Mouse (Mus musculus): ENCODE results near the gene Mapkbp1.

Gene Mapkbp1

DNA sequence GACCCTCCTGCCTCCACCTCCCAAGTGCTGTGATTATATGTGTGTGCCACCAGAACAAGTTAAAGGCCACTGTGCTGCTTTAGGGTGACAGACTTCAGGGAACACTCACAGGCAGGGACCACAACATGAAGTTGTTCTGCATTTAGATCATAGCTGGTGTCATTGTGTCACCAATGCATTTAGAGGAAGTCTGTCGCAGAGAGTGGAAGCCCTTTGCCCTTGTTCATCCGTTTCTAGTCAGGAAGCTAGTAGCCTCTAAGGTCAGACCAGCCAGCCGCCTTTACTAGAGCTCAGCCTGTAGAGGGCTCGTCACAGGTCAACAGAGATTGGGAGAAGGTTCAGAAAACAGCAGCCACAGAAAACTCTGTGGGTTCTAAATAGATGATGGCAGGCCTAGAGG is 36.2 kb downstream of the Mapkbp1 start:
- DNase-seq (ENCODE audit: low read depth), result no peak

DNA sequence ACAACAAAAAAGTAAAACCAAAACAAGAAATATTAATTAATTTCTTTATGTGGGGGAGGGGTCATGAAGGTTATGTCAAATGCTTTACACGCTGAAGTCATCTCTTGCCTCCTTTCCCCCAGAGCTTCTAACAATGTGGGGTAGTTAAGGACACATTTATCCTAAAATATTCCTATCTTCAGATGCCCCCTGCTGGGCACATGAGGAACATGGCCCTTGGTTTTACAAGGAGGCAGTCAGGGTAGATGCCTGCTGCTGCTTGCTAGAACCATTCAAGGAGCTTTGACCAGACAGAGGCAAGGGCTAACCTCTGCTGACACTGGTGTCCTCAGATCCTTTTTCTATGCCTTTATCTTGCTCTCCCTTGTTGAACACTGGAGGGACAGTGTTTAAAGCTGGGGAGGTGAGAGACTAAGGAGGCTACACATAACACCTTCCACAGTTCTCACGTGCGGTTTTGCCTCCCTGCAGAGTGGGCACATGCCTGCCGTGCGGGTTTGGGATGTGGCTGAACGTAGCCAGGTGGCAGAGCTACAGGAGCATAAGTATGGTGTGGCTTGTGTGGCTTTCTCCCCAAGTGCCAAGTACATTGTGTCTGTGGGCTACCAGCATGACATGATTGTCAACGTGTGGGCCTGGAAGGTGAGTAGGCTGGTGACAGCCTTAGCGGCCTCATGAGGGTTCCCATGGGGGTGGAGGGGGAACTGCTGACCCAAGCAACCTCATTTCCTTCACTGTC is 39.1 kb downstream of the Mapkbp1 start:
- DNase-seq (ENCODE audit: low read depth), result peak; percentile 69

DNA sequence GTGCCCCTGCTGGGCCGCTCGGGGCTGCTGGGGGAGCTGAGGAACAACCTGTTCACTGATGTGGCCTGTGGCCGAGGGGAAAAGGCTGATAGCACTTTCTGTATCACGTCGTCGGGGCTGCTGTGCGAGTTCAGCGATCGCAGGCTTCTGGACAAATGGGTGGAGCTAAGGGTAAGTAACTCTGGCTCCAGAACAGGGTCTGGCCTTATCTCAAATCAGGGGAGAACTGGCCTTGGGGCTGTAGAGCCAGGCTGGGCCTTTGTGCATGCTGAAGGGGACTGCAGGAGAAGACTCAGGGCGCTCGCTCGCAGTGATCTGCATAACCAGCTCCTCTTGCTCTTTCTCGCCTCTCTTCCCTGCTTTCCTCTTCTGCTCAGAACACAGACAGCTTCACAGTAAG is 40.4 kb downstream of the Mapkbp1 start:
- no peak for DNase-seq (ENCODE audit: low read depth)

DNA sequence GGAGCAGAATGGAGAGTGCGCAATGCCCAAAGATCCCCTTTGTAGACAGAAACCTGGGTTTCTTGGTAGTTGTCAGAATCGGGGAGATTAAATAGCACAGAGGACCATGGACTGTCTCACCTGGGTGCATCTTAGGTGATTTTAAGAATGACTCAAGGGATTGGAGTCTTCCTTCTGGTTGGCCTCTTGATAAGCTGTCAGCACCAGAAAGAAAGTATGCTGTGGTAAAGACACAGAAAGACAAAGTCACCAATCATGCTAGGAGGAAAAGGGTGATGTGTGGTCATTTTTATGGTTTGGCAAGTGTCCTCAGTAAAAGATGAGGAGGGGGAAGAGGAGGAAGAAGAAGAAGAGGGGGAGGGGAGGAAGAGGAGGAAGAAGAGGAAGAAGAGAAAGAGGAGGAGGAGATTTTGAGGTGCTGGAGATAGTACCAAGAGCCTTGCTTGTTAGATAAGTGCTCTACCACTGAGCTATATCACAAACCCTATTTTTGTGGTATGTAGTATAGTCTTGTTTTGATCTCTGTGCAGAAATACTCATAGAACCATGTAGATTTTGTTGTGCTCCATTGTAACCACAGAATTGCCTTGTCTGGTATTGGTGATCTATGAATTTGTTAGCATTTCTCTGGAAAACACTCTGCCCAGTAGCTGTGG is 41.5 kb downstream of the Mapkbp1 start:
- DNase-seq (ENCODE audit: low read depth), result no peak

DNA sequence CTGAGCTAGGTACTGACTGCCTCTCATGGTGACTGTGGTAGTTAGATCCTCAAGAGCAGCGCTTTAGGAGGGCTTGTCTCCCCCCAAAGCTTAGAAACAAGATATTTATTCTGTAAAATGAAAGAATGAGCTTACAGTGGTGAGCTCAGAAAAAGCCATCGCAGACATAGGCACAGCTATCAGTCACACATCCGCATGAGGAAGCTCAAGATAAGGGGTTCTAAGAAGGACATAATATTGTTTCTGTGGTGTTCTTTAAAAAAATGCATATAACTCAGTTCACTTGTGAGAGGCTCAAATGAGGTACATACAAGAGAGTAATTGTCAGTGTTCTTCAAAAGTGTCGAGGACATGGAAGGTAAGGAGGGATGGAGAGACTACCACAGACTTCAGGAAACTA is 43.4 kb downstream of the Mapkbp1 start:
- no peak for DNase-seq (ENCODE audit: low read depth)

DNA sequence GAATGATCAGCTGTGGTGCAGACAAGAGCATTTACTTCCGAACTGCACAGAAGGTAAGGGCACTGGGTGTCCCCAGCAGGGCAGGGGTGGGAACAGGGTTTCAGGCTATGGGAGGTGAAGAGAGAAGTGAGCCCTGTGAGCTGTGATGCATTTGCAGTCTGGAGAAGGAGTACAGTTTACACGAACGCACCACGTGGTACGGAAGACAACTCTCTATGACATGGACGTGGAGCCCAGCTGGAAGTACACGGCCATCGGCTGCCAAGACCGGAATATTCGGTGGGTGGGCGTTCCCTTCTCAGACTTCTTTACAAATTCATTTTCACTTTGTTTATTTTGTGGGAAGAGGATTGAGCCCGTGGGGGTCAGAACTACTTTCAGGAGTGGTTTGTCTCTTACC is 45.1 kb downstream of the Mapkbp1 start:
- DNase-seq (ENCODE audit: low read depth), result no peak

DNA sequence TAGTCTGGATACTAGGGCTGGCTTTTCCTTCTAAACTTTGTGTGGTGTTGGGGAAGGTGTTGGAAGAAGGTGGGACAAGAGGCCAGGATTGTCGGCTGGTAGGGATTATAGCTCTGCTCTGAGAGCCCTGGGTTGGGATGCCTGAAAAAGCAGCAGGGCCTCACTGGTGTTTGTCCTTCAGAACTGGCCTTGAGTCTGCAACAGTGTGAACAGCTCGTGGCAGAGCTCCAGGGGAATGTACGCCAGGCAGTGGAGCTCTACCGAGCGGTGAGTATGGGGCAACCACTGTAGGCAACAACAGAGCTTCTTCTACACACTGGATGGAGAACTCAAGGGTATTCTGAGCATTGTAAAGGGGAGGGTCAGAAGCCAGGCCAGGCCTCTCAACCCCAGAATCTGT is 51.8 kb downstream of the Mapkbp1 start:
- no peak for DNase-seq (ENCODE audit: low read depth)

DNA sequence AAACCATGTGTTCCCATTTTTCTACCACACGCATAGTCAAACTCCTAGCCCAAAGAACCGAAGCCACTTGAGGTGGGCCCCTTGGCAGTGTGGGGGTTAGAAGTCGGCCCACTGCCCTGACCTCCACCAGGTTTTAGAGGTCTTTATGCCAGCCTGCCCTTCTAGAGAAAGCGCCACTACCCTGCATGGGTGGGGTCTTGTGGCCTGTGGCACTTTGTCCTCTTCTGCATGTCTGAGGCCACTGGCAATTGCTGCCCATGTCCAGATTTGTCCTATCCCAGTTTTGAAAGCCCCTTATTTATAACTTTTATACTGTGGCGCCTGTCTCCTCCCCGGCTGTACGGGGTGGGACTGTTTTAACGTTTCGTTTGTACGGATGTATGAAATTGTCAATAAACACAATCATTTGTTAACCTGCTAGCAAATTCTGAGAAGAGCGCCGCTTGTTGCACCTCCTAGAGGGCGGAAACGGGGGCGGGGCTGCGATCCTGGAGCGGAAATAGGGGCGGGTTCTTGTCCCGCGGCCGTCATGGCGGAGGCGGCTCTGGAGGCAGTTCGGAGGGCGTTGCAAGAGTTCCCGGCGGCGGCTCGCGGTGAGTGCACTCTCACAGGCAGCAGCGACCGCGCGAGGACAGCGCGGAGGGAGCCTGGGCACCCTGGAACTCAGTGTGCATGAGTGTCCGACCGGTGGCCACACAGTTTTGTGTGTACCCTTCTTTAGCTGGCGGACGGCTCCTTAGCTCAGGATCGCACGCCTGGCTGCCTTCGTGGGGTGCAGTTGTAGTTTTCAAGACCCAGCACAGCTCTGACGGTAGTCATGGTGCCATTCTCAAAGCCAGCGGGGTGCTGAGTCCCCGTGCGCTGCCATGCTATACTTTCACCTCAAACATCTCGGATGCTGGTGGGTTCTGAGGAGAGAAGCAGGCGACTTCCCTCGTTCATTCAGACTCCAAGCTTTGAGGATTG is 54.8 kb downstream of the Mapkbp1 start, which contains the start of the genes Jmjd7 and Gm28042:
Gene Jmjd7, plus strand, starts transcription at position 500 of the 966 bp plus-strand sequence.
Gene Gm28042, plus strand, starts transcription at position 510 of the 966 bp plus-strand sequence.
- peak; percentile 95 for DNase-seq (ENCODE audit: low read depth)

DNA sequence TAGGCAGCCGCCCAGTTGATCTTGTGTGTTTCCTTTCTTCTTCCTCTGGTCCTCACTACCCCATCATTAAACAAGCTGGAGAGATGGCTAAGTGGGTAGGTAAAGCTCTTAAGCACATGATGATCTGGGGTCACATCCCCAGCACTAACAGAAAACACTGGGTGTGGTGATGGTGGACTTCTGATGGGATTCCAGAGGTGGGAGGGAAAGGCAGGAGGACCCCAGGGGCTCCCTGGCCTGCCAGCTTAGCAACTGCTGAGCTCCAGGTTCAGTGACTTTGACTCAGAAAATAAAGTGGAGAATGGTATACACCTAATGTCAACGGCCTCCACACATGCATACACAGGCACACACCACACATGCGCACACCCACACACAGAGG is 55.4 kb downstream of the Mapkbp1 start:
- no peak for DNase-seq (ENCODE audit: low read depth)

DNA sequence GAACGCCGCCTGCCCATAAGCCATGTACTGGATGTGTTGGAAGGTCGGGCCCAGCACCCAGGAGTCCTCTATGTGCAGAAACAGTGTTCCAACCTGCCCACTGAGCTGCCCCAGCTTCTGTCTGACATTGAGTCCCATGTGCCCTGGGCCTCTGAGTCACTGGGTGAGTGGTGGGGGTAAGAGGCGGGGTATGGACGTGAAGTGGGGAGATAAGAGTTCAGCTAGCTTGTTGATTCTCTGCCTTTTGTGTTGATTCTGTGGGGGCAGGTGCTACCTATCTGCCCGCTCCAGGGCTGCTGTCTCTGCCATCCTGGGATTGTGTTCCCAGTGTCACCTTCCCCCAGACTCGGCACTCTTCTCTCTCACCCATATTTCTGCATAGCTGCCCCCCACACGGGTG is 57.9 kb downstream of the Mapkbp1 start:
- no peak for DNase-seq (ENCODE audit: low read depth)

DNA sequence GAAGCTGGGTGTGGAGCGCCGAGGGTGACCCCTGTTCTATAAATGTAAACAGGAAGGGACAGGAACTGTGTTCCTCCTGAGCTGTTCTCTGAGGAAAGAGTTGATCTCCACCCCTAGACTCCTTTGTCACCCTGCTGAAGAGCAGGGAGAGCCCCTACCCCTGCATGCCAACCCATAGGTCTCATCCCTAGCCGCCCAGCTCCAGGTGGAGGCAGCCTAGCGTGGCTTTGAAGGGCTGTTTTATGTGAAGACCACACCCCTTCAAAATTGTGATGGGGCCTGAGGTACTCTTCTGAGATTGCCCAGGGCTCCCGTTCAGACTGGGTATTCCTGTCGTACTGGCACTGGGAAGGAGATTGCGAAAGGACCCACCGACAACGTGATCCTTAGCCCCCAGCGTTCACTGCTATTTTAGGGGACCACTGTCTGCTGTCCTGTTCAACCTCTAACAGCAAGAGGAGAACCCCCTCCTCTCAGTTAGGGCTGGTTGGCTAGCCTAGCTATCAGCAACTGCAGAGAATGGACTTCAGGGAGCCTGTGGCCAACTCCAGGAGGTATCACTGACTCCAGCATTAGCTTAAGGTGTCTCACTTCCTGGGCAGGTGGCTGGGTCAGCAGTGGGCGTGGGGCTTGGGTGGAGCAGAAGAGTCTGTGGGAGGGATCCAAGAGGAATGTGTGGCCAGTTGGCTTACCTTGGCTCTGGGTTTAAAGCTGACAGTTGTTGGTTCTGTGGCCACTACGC is 60.4 kb downstream of the Mapkbp1 start, which contains the start of gene Pla2g4b:
Gene Pla2g4b, plus strand, starts transcription at position 692 of the 742 bp plus-strand sequence.
- no peak for DNase-seq (ENCODE audit: low read depth)

DNA sequence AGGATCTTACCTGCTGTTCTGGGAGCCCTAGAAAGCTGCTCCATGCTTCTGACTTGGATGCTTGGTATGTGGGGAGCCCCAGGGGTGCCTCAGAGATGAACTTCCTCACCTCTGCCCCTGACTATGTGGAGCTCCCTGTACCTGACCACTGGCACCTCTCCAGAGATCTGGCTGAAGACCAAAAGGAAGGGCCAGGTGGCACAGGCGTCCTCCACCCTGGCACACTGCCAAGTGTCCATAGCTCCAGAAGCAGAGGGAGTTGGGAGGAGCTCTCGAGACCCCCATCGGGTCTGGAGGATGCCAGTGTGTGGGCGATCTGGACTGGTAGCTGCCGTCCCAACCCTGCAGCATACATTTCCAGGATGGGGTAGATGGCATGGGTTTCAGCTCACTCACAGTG is 61.2 kb downstream of the Mapkbp1 start:
- no peak for DNase-seq (ENCODE audit: low read depth)

DNA sequence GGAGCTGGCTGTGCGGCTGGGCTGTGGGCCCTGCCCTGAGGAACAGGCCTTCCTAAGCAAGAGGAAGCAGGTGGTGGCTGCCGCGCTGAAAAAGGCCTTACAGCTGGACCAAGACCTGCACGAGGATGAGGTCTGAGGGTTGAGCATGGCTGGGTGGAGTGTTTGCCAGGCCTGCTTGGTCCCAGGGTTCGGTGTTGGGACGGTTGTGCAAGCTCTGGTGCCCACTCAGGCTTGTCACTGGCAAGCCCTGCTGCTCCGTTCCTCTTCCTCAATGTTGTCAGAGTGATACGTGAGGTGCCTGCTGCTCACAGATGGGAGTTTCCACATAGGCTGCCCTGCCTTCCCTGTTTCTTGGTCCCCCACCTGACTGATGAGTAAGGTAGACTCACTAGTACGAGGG is 65.2 kb downstream of the Mapkbp1 start:
- DNase-seq (ENCODE audit: low read depth), result no peak

DNA sequence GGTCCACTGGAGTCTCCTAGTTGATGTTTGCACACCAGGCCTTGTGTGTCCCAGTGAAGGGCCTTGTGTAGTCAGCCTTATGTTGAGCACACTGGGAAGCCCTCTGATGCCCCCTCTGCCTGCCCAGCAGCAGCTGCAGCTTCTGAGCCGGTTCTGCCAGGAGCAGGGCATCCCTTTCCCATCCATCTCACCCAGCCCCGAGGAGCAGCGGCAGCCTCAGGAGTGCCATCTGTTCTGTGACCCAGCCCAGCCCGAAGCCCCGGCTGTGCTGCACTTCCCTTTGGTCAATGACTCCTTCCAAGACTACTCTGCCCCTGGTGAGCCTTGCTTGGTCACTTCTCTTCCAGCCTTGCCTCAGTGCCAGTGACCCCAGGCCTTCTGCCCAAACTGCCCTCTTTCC is 68.5 kb downstream of the Mapkbp1 start:
- no peak for DNase-seq (ENCODE audit: low read depth)

DNA sequence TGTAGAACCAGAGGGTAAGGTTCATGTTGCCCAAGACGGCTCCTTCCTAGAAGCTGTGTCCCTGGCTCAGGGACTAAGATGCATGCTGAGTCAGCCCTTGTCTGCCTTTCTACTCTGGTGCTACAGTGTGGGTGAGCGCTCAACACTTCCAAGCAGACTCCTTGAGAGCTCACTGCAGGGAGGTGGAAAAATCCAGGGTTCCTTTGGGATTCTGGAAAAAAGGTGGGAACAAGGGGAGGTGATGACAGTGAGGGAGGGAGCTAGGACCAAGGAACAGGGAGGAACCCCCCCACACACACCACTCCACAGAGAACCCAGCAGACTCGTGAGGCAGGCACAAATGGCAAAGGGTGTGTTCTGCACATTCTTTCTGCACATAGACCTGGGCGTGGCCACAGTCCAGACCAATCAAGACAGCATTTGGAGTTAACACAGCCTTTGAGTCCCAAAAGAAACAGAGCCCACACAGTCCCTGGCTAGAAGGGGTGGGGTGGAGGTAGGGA is 71.7 kb downstream of the Mapkbp1 start:
- no peak for DNase-seq (ENCODE audit: low read depth)

DNA sequence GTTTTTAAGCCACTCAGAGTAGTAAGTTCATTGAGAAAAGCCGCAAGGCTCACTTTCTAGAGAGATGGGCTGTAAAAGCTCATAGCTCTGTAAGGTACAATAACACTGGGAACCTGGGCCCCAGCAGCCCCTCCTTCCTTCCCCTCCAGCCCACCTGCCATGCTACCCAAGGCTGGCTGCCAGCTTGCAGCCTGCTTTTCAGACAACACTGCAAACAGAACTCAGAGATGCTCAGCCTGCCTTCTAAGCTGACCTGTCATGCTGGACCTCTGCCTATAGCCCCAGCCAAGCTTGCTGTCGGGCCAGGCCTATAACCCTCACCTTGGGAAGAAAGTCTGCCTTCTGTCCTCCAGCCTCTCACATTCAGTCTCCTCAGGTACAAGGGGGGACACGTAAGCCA is 72.2 kb downstream of the Mapkbp1 start:
- DNase-seq (ENCODE audit: low read depth), result no peak

DNA sequence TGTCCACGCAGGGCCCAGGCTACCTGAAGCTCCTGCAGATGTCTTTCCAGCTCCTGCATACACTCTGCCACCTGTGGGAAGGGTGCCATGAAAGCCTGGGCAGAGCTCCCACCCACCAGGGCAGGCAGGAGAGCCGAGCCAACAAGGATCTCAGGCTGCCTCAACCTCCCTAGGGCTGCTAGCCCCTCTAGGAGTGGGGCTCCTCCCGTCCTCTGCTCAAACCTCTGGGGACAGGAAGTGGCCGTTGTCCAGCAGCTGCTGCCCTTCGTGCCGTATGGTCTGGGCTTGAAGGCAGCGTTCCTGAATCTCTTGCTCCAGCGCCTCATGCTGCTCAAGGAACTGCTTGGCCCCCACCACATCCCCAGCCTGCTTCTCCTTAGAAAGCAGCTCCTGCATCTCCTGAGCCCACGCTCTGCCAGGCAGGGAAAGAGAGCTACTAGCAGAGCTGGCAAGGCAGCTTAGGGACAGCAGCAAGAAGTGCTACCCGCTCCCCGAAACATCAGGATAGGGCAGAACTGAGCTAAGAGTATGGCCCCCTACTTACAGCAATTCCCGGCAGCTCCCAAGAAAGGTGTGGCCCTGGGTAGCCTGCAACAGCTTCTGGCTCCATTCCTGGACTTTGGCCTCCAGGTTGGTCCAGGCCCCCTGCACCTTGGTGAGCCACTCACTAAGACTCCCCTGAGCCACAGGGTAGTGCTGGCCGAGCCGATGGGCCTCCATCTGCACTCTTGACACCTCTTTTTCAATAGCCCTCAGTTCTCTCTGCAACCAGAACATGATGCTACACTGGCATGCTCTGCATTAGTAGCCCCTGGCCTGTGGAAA is 74.2 kb downstream of the Mapkbp1 start:
- DNase-seq (ENCODE audit: low read depth), result no peak

DNA sequence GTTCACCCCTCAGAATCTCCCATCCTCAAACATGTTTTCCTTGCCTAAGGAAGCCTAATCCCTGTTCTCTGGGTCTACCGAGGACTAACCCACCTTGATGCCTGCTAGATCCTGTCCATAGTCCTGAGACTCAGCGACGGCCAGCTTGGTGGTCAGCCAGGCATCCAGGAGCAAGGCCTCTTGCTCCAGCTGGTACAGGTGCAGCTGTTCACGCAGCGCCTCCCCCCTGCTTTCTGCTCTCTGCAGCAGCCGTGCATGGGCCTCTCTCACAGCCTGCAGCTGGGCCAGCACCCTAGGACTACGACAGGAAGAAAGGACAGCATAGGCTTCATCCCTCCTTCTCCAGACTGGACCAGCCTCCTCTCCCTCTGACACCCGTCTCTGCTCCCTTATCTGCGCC is 75.7 kb downstream of the Mapkbp1 start:
- DNase-seq (ENCODE audit: low read depth), result no peak

DNA sequence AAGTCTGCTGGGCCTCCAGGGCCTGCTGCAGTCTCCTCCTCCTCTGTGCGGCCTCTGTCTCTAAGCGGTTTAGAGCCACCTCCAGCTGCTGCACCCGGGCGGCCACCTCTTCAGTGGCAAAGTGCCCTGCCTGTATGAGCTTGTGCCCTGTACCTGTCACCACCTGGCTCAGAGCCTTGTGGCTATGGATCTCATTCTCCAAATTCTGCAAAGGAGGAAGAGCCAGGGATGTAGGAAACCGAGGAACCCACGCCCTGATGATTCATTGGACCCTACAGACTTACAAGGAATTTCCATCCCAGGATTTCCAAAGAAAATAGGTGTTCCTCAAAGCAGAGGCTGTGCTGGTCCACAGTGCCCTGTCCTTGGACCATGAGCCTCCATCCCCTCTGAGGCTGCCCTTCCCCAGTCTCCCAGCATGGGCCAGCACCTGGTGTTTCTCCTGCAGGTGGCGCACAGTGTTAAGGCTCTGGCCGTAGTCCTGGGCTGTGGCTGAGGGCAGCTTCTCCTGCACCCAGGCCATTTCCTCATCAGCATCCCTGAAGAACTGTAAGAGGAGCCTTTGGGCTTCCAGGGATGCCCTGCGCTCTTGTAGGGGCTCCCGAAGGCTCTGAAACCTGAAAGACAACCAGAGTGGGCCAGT is 77.3 kb downstream of the Mapkbp1 start:
- no peak for DNase-seq (ENCODE audit: low read depth)

DNA sequence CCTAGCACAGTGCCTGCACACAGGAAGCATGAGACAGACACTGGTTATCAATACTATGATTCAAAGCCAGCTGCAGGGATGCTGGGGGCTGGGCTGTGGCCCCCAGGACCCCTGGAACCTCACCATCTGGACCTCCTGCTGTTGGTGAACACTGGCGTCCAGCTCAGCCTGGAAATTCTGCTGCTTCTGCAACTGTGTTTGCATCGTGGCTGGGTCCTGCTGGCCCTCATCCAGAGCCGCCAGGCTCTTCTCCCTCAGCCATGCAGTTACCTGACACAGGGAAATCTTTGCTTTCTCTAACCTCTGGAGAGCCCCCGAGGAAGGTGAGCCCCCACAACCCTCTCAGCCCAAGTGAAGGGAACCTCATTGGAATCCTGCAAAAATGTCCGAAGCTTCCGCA is 78.9 kb downstream of the Mapkbp1 start:
- no peak for DNase-seq (ENCODE audit: low read depth)

Data from naive thymus-derived CD4-positive, alpha-beta T cell, adult 2 months (primary cell).